Mouse (Mus musculus) testis, postnatal 10 days (tissue): ENCODE data around the gene Pigu.

Source experiments
- DNase-seq: peaks from one replicate; pipeline ENCODE4 v3.0.0; 2021; ENCODE audit warnings: low spot score

Pigu gene

GRCm38 (mm10) chr2:155236362-155236992, 120.8 kb downstream of the Pigu start, which contains the start of gene Dynlrb1:
TSS of gene Dynlrb1 (plus strand) at chr2:155236533.
- peak; percentile 99 for DNase-seq

- no peak for DNase-seq
Measured at GRCm38 (mm10) chr2:155235746-155236361, 121.4 kb downstream of the Pigu start.
